Mouse (Mus musculus): ENCODE measurements around the gene Ip6k2. TPM values are rescaled to one million over a fixed set of nuclear protein-coding genes. Genes with fewer than 3 reads are reported as not detected.
A peak's percentile ranks its signal among the peaks of the same experiment; 100 is the strongest.

Ip6k2 gene
- polyA plus RNA-seq, 1 experiment from 2014 or later: 11.6 TPM

- DNase-seq: no peak
- no peak overlapping the region for H3K9ac ChIP-seq
- peaks cover 25% of the 10 kb centered on the region for H3K27me3 ChIP-seq
- no peak overlapping the region for H3K4me3 ChIP-seq (replicated peaks)
- 0 out of 2 replicates have a peak, but pooled peaks have one; percentile 17 for ATAC-seq (ENCODE audit: low read depth)
- H3K4me1 ChIP-seq (replicated peaks): no peaks in the 10 kb centered on the region
- no peaks in the 10 kb centered on the region for H3K36me3 ChIP-seq
- H3K27ac ChIP-seq: no peak overlapping the region
- no peaks in the 10 kb centered on the region for H3K9me3 ChIP-seq (replicated peaks)
- H3K4me2 ChIP-seq: no peak overlapping the region
- 60% methylated on average over 4 of the region's 4 CpGs for WGBS (ENCODE audit: insufficient replicate concordance)
Observed at GRCm38 (mm10) chr9:108847374-108847773, 63.8 kb downstream of the Ip6k2 start.

GRCm38 (mm10) chr9:108848419-108848818 lies 64.8 kb downstream of the Ip6k2 start:
- Histone ChIP-seq H3K9me3 (replicated peaks) (no peaks in the 10 kb centered on the region), H3K9ac (no peak overlapping the region), H3K36me3 (no peaks in the 10 kb centered on the region), H3K4me2 (no peak overlapping the region), H3K4me3 (replicated peaks) (no peak overlapping the region), H3K4me1 (replicated peaks) (peaks cover 9% of the 10 kb centered on the region), H3K27me3 (peaks cover 15% of the 10 kb centered on the region), H3K27ac (no peak overlapping the region)
- no peak for DNase-seq
- 58% methylated on average over 17 of the region's 17 CpGs for WGBS (ENCODE audit: insufficient replicate concordance)
- ATAC-seq (ENCODE audit: low read depth): no peak

DNA sequence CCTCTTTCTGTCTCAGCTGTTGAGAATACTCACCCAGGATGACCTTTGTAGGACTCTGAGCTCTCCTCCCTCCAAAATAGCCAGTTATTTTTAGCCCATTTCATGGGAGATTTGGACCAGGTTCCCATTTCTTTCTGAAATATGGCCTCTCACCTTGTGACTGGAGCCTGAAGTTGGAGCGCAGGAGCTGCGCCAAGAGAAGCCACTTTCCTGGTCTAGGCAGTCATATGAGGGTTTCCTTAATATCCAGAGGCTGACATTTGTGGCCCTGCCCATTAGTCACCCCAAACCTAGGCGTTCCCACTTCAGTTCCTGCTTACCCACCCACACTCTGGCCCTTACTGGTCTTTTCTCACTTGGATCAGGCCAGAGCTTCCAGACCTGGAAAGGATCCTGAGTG lies 69.4 kb downstream of the Ip6k2 start, which contains the start of gene Slc26a6:
TSS of gene Slc26a6 (plus strand) at position 308 of the 400 bp plus-strand sequence.
- DNase-seq: no peak
- Histone ChIP-seq H3K9ac (peak within 1 kb of the TSS; percentile 82), H3K4me1 (replicated peaks) (peaks cover 33% of the 10 kb centered on the region), H3K36me3 (0 out of 2 replicates have a peak, but pooled peaks cover 10% of the 10 kb centered on the region), H3K4me2 (peak within 1 kb of the TSS; percentile 99), H3K27ac (peak within 1 kb of the TSS; percentile 88), H3K4me3 (replicated peaks) (peak within 1 kb of the TSS; percentile 74), H3K9me3 (replicated peaks) (no peaks in the 10 kb centered on the region), H3K27me3 (peaks cover 4% of the 10 kb centered on the region; the same call in 1 of the 2 replicates)
- no peak for ATAC-seq (ENCODE audit: low read depth)
- WGBS (ENCODE audit: insufficient replicate concordance): 73% methylated on average over 3 of the region's 3 CpGs

DNA sequence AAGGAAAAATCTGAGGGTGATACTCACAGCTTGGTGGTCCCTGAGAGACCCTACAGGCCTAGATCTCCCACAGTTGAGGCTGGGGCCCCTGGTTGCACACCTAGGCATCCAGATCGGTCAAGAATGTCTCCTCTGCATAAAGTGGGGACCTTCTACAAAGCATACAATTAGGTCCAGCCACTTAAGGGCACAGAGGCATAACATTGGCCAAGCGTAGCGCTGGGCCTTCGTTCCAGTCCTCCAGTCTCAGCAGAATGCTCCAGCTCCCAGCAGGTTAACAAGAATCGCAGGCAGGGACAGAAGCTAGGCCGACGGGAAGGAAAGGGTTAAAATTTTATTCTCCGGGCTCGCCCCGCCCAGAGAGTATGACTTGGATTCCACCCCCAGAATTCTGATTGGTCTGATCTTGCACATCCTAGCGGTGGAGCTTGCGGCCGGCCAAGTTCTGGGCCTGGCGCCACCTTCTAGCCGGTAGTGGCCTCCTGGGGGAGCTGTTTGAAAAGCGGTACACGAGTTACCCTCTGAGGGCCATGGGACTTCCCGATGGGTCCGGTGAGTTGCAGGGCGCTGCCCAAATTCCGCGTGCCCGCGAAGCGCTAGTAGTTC lies 70.1 kb downstream of the Ip6k2 start:
- peak overlapping the region; percentile 74 for H3K4me3 ChIP-seq (replicated peaks)
- DNase-seq: peak; percentile 88
- H3K27me3 ChIP-seq: peaks cover 4% of the 10 kb centered on the region; the same call in 1 of the 2 replicates
- H3K27ac ChIP-seq: peak overlapping the region; percentile 88
- WGBS (ENCODE audit: insufficient replicate concordance): 3% methylated on average over 25 of the region's 25 CpGs
- H3K9me3 ChIP-seq (replicated peaks): no peaks in the 10 kb centered on the region
- peak; percentile 91 for ATAC-seq (ENCODE audit: low read depth)
- peaks cover 37% of the 10 kb centered on the region for H3K4me1 ChIP-seq (replicated peaks)
- 0 out of 2 replicates have a peak, but pooled peaks cover 10% of the 10 kb centered on the region for H3K36me3 ChIP-seq
- H3K9ac ChIP-seq: peak overlapping the region; percentile 82
- H3K4me2 ChIP-seq: peak overlapping the region; percentile 99

DNA sequence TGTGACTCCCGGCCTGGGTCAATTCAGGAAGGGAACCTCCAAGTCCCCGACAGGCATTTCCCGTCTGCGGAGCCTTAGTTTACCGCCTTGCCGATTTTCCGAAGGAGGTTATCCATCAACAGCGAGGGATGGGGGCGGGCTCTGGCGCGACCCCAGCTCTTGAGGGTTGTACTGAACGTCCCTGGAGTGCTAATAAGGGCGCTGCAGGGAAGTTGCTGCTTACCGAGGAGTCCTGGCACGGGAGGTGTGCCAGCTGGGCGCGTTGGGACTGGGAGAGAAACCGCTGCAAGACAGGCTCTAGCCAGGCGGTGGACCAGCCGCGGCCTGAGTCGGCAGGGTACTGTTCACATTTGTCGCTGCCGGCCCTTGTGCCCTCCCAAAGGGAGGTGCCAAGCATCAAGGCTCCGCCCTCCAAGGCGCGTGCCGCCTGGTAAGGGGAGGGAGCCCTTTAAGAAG lies 70.7 kb downstream of the Ip6k2 start:
- H3K36me3 ChIP-seq: 0 out of 2 replicates have a peak, but pooled peaks cover 10% of the 10 kb centered on the region
- peak; percentile 81 for ATAC-seq (ENCODE audit: low read depth)
- peak overlapping the region; percentile 74 for H3K4me3 ChIP-seq (replicated peaks)
- peak overlapping the region; percentile 88 for H3K27ac ChIP-seq
- DNase-seq: peak; percentile 79
- peaks cover 37% of the 10 kb centered on the region for H3K4me1 ChIP-seq (replicated peaks)
- H3K4me2 ChIP-seq: peak overlapping the region; percentile 99
- H3K9me3 ChIP-seq (replicated peaks): no peaks in the 10 kb centered on the region
- H3K9ac ChIP-seq: peak overlapping the region; percentile 82
- under 1% methylated on average over 28 of the region's 28 CpGs for WGBS (ENCODE audit: insufficient replicate concordance)
- H3K27me3 ChIP-seq: peaks cover 4% of the 10 kb centered on the region; the same call in 1 of the 2 replicates

DNA sequence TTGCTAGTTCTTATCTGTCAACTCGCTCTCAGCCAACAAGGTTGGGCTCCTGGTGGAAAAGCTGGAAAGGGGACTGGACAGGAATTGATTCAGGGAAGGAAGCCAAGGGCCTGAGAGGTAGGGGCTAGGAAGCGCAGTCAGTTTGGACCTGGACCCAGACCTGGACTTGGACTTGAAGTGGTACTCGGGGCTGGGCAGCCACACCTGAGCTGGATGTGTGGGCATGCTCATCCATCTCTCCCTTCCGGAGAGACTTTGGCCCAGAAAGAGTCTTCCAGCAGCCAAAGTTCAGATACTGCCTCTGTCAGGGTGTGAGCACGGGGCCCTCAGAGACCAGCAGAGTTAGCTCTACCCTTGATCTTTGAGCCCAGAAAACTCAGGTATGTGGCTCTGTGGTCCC lies 71.7 kb downstream of the Ip6k2 start:
- no peak overlapping the region for H3K9ac ChIP-seq
- H3K36me3 ChIP-seq: 0 out of 2 replicates have a peak, but pooled peaks cover 12% of the 10 kb centered on the region
- H3K9me3 ChIP-seq (replicated peaks): no peaks in the 10 kb centered on the region
- peak overlapping the region; percentile 53 for H3K27ac ChIP-seq
- no peak for ATAC-seq (ENCODE audit: low read depth)
- no peaks in the 10 kb centered on the region for H3K27me3 ChIP-seq
- H3K4me1 ChIP-seq (replicated peaks): peaks cover 37% of the 10 kb centered on the region
- H3K4me3 ChIP-seq (replicated peaks): 0 out of 2 replicates have a peak overlapping the region, but pooled peaks have one; percentile 74
- DNase-seq: no peak
- 60% methylated on average over 5 of the region's 5 CpGs for WGBS (ENCODE audit: insufficient replicate concordance)
- peak overlapping the region; percentile 99 for H3K4me2 ChIP-seq

Small RNA genes within 50 kb of the gene (microRNA-seq; reads per million reads assigned to microRNA genes)
- not detected for gene Gm23156

Other genes starting within 250 kb of the Ip6k2 start
- 153 and 166 TPM in 2 replicates for gene Impdh2, start 223.5 kb upstream of the Ip6k2 start, polyA plus RNA-seq (2015; fragmentation: Nextera tagmentation; extraction: Ambion mirVana)
- gene Ndufaf3, start 216.4 kb upstream of the Ip6k2 start, polyA plus RNA-seq (2015; fragmentation: Nextera tagmentation; extraction: Ambion mirVana): 27.5 and 35.5 TPM in 2 replicates
- 40.5 and 43.2 TPM in 2 replicates for gene Dalrd3, start 213.9 kb upstream of the Ip6k2 start, polyA plus RNA-seq (2015; fragmentation: Nextera tagmentation; extraction: Ambion mirVana)
- gene Wdr6, start 205.1 kb upstream of the Ip6k2 start, polyA plus RNA-seq (2015; fragmentation: Nextera tagmentation; extraction: Ambion mirVana): 16.4 and 18.3 TPM in 2 replicates
- gene P4htm, start 186.1 kb upstream of the Ip6k2 start, polyA plus RNA-seq (2015; fragmentation: Nextera tagmentation; extraction: Ambion mirVana): 0.61 and 0.70 TPM in 2 replicates
- gene Arih2, start 134.4 kb upstream of the Ip6k2 start, polyA plus RNA-seq (2015; fragmentation: Nextera tagmentation; extraction: Ambion mirVana): 28.6 and 35.1 TPM in 2 replicates
- gene Slc25a20, start 121.7 kb upstream of the Ip6k2 start, polyA plus RNA-seq (2015; fragmentation: Nextera tagmentation; extraction: Ambion mirVana): 25.6 and 26.5 TPM in 2 replicates
- gene Prkar2a, start 94.5 kb upstream of the Ip6k2 start, polyA plus RNA-seq (2015; fragmentation: Nextera tagmentation; extraction: Ambion mirVana): 9.5 and 10.6 TPM in 2 replicates
- gene Nckipsd, start 24.6 kb downstream of the Ip6k2 start, polyA plus RNA-seq (2015; fragmentation: Nextera tagmentation; extraction: Ambion mirVana): 3.9 and 5.9 TPM in 2 replicates
- gene Celsr3, start 42.5 kb downstream of the Ip6k2 start, polyA plus RNA-seq (2015; fragmentation: Nextera tagmentation; extraction: Ambion mirVana): 0.03 TPM in 2 replicates
- 6.7 and 8.6 TPM in 2 replicates for gene Slc26a6, start 69.5 kb downstream of the Ip6k2 start, polyA plus RNA-seq (2015; fragmentation: Nextera tagmentation; extraction: Ambion mirVana)
- not detected in 2 replicates for gene Tmem89, start 130.8 kb downstream of the Ip6k2 start, polyA plus RNA-seq (2015; fragmentation: Nextera tagmentation; extraction: Ambion mirVana)
- gene Uqcrc1, start 152.8 kb downstream of the Ip6k2 start, polyA plus RNA-seq (2015; fragmentation: Nextera tagmentation; extraction: Ambion mirVana): 354 and 355 TPM in 2 replicates
- 0.28 and 0.38 TPM in 2 replicates for gene Col7a1, start 169.8 kb downstream of the Ip6k2 start, polyA plus RNA-seq (2015; fragmentation: Nextera tagmentation; extraction: Ambion mirVana)
- gene Ucn2, start 202.2 kb downstream of the Ip6k2 start, polyA plus RNA-seq (2015; fragmentation: Nextera tagmentation; extraction: Ambion mirVana): not detected in 2 replicates
- gene Pfkfb4, start 208.0 kb downstream of the Ip6k2 start, polyA plus RNA-seq (2015; fragmentation: Nextera tagmentation; extraction: Ambion mirVana): 2.3 and 2.5 TPM in 2 replicates